Mouse (Mus musculus): ENCODE data around the gene Bbox1.

Gene Bbox1

GRCm38 (mm10) chr2:110269281-110269680 is 45.1 kb downstream of the Bbox1 start:
- peak; percentile 47 to 86 for DNase-seq

DNA sequence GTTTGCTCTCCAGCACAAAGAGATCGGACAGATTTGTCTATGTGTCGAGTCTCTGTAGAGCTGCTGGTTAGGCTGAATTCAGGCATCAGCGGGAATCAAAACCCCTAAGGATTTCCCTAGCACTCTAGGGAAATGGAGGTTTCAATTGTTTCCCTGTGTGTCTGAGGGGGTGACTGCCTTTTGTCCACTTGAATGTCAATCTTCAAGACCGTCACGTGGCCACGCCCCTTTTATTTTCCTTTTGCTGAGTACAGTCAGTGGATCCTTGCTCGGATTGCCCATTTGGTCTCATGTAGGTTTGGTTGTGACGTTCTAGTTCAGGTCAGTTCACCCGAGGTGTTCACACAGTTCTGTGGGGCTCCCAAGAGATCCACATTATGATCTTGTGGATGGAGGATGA is 82.1 kb downstream of the Bbox1 start:
- no peak for DNase-seq

- DNase-seq: no peak
Observed at GRCm38 (mm10) chr2:110230753-110231152, 83.6 kb downstream of the Bbox1 start.

DNA sequence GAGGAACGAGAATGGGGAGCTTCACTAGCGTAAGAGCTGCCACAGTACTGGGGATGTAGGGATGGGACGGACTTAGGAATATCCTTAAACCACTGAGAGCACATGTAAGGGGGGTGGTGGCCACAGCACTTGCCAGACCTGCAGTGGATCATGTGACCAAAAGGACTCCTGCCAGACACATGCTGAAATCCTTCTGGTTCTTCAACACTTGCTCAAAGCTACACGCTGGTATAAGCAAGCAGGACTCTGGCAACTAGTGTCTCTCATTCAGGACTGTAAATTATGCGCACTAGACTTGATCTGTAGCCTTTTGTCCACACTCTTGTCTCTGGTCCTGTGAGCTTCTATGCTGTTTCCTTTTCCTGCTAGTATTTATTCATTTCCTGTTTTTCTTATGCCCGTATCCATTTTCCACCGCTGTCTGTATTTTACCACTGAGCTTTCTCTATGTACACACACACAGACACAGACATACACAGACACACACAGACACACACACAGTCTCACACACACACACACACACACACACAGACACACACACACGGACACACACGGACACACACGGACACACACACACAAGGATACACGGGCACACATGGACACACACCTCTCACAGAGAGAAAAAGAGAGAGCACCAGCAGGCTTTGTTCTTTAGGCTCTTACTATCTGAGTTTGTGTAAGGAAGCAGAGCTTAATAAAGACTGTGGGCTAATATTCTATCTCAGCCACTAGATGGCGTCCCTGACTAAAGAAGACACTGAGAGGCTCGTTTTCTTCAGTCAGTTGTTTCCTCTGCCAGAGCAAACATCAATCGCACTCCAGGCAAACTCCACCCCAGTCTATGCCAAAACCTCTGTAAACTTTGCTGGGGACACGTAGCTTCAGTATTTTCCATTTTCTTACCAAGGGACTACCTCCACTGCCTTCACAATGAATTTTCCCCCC is 84.9 kb downstream of the Bbox1 start:
- peak; percentile 29 to 60 for DNase-seq

DNA sequence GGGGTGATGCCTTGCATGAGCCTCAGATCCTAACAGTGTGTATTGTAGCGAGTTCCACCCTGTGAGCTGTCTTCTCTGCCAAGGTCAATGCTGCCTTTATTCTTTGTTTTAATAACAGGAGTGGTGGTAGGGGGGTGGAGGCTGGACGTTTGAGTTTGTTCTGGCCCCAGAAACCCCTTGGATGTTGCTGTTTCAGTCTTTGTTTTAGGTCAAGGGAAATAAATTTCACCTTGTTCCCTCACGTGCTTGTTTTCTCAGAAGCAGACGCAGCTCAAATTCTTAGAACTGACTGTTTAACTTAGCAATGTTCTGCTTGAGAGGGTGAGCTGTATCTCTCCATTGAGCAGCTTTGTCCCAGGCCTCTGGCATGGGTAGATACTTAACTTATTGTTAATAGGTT is 87.9 kb downstream of the Bbox1 start:
- no peak for DNase-seq

GRCm38 (mm10) chr2:110225969-110226368 is 88.4 kb downstream of the Bbox1 start:
- no peak for DNase-seq

DNA sequence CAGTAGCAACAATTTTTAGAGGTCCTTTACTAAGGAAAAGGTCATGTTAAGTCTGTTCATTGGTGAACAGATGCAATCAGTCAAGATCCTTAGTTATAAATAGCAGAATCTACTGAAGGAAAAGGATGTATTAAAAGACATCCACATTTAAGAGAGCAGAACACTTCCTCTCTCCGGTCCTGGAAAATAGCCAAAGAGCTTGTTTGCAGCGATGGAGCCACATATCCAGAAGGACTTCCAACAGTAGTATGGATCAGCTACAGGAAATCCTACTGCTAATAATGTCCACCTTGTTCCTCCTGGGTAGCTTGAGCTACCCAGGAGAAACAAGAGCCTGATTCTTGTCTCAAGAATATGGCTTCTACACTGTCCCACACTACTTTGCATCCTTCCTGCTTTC is 91.6 kb downstream of the Bbox1 start:
- DNase-seq: no peak

DNA sequence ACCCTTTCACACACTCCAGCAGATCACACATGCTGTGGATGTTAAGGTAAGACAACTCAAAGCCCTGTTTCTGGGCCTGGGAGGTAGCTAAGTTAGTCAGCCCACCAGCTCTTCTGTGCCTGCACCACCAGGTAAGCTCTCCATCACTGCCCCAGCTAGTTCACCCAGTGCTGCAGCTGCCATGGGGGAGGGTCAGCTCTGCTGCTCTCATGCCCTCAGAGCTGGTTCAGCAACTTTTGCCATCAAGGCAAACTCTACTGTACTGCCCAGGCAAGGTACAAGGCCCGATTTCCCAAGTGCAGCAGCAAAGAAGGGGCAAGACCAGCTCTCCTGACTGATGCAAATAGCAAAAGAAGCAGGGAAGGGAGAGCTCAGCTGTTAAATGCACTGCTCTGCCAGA is 93.9 kb downstream of the Bbox1 start:
- no peak for DNase-seq

DNA sequence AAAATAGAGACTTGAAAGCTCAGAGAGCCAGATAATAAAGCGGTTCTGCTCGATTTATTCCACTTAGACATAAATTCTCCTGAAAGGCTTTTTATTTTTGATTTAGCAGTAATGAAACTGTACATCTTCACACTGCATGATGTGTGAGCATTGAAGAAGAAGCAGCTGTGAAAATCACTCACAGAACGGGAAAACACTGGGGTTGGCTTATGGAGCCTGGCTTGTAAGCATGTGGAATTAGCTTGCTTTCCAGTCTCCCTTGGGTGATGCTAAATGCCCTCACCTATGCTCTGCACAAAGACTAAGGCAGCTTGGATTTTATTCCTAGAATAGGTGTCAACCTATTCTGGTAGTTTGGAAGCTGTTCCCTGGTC is 98.7 kb downstream of the Bbox1 start:
- no peak for DNase-seq

DNA sequence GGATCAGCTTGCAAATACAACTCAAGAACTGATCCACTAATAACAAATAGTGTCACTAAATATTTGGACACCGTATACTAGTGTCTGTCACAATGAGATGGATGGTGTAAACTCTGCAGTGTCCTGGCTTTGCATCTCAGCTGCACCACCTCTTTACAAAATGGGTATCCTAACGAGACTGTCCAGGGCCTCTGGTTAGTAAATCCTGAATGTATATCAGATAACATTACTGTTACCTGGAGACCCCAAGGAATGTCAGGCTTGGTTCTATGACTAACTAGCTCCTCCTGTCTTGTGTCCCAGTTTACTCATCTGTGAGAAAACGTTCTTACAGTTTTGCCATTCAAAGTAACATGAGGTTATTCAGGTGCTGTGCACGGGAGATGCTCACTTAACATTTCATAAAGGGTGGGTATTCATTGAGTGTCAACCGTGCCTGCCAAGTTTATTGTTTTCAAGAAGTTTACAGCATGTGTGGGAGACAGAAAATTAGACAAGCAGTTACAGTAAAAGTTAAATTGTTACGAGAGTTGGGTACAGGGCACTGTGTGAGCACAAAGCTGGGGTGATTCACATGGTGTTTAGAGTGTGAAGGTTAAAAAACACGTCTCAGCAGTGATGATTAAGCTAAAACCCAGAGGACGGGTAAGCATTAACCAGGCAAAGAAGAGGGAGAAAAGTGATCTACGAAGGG is 99.2 kb downstream of the Bbox1 start:
- no peak for DNase-seq

DNA sequence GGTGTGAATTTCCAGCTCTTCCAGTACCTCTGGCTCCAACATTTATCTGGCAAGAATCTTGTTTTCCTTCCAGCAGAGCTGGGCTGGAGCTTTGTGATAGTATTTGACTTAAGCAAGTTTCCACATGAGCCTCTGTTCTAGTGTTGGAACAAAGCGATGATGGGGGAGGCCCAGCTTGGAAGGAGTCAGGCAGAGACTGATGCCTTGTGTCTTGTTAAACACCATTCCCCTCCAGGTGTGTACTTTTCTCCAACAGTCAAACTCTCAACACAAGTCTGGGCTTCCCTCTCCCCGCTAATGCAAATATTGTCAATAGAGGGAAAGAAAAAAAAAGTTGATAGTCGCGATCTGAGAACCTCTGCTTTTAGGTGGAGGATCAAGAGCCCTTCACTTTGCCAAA is 100.1 kb downstream of the Bbox1 start:
- no peak for DNase-seq
